Mouse (Mus musculus): Measurements from ENCODE around the gene Cep55.

GRCm38 (mm10) chr19:38015180-38015872, 39.5 kb upstream of the Cep55 start:
- TF ChIP-seq CTCF (IDR thresholded peaks at IDR 0.05; ENCODE audit: control insufficient read depth, insufficient read depth, insufficient read length) (no peak), MYOG (IDR thresholded peaks at IDR 0.05; ENCODE audit: control insufficient read depth, extremely low read depth, insufficient read length) (no peak), CEBPB (IDR thresholded peaks at IDR 0.05; ENCODE audit: low read depth) (no peak), MAX (IDR thresholded peaks at IDR 0.05) (peak; percentile 16)
